Mouse (Mus musculus): ENCODE measurements at regions not wholly inside any gene's neighbourhood (a gene's known extent, or its start where the extent isn't known, plus 50 kb on each side); places are given as distances from the start of the nearest gene placed in this dataset.
A peak's percentile ranks its signal among the peaks of the same experiment; 100 is the strongest.

GRCm38 (mm10) chr6:66471786-66472185, 63.4 kb upstream of the Mad2l1 start:
- Histone ChIP-seq H3K27me3 (ENCODE audit: control insufficient read depth, insufficient read depth, low read length) (no peaks in the 10 kb centered on the region), H3K4me1 (ENCODE audit: control insufficient read depth, insufficient read depth, low read length) (no peaks in the 10 kb centered on the region), H3K36me3 (ENCODE audit: control insufficient read depth, insufficient read depth, low read length) (no peaks in the 10 kb centered on the region), H3K4me3 (ENCODE audit: low read depth, low read length) (no peak overlapping the region), H3K27ac (ENCODE audit: low read length) (no peak overlapping the region), H3K9me3 (ENCODE audit: control insufficient read depth, low read depth, low read length) (no peaks in the 10 kb centered on the region), H3K4me2 (replicated peaks; ENCODE audit: low read depth, low read length) (no peak overlapping the region), H3K9ac (replicated peaks; ENCODE audit: low read depth, low read length) (no peak overlapping the region)
- WGBS = 75% methylated on average over 3 of the region's 3 CpGs
- no peak for ATAC-seq (ENCODE audit: insufficient number of reproducible peaks, insufficient read depth, low FRiP score, low read depth)

GRCm38 (mm10) chr6:66472697-66473096, 62.5 kb upstream of the Mad2l1 start:
- ATAC-seq (ENCODE audit: insufficient number of reproducible peaks, insufficient read depth, low FRiP score, low read depth) = no peak
- Histone ChIP-seq H3K9ac (replicated peaks; ENCODE audit: low read depth, low read length) (no peak overlapping the region), H3K27ac (ENCODE audit: low read length) (no peak overlapping the region), H3K4me1 (ENCODE audit: control insufficient read depth, insufficient read depth, low read length) (no peaks in the 10 kb centered on the region), H3K4me2 (replicated peaks; ENCODE audit: low read depth, low read length) (no peak overlapping the region), H3K9me3 (ENCODE audit: control insufficient read depth, low read depth, low read length) (no peaks in the 10 kb centered on the region), H3K4me3 (ENCODE audit: low read depth, low read length) (no peak overlapping the region), H3K27me3 (ENCODE audit: control insufficient read depth, insufficient read depth, low read length) (no peaks in the 10 kb centered on the region), H3K36me3 (ENCODE audit: control insufficient read depth, insufficient read depth, low read length) (no peaks in the 10 kb centered on the region)
- WGBS = 72% methylated on average over 4 of the region's 4 CpGs

- Histone ChIP-seq H3K9ac (replicated peaks; ENCODE audit: low read depth, low read length) (no peak overlapping the region), H3K36me3 (ENCODE audit: control insufficient read depth, insufficient read depth, low read length) (no peaks in the 10 kb centered on the region), H3K4me3 (ENCODE audit: low read depth, low read length) (no peak overlapping the region), H3K27ac (ENCODE audit: low read length) (no peak overlapping the region), H3K4me2 (replicated peaks; ENCODE audit: low read depth, low read length) (no peak overlapping the region), H3K9me3 (ENCODE audit: control insufficient read depth, low read depth, low read length) (no peaks in the 10 kb centered on the region), H3K4me1 (ENCODE audit: control insufficient read depth, insufficient read depth, low read length) (0 out of 2 replicates have a peak, but pooled peaks cover 2% of the 10 kb centered on the region), H3K27me3 (ENCODE audit: control insufficient read depth, insufficient read depth, low read length) (no peaks in the 10 kb centered on the region)
- ATAC-seq (ENCODE audit: insufficient number of reproducible peaks, insufficient read depth, low FRiP score, low read depth) = peak; percentile 73; the same call in 1 of the 2 replicates
- WGBS = 29% methylated on average over 5 of the region's 5 CpGs
Measured at GRCm38 (mm10) chr6:66477575-66477974, 57.6 kb upstream of the Mad2l1 start.

GRCm38 (mm10) chr6:66478326-66478964, 56.7 kb upstream of the Mad2l1 start:
- Histone ChIP-seq H3K27me3 (ENCODE audit: control insufficient read depth, insufficient read depth, low read length) (no peaks in the 10 kb centered on the region), H3K4me1 (ENCODE audit: control insufficient read depth, insufficient read depth, low read length) (0 out of 2 replicates have a peak, but pooled peaks cover 2% of the 10 kb centered on the region), H3K27ac (ENCODE audit: low read length) (peak overlapping the region; percentile 39; the same call in 1 of the 2 replicates), H3K4me2 (replicated peaks; ENCODE audit: low read depth, low read length) (no peak overlapping the region), H3K9me3 (ENCODE audit: control insufficient read depth, low read depth, low read length) (no peaks in the 10 kb centered on the region), H3K9ac (replicated peaks; ENCODE audit: low read depth, low read length) (no peak overlapping the region), H3K36me3 (ENCODE audit: control insufficient read depth, insufficient read depth, low read length) (no peaks in the 10 kb centered on the region), H3K4me3 (ENCODE audit: low read depth, low read length) (no peak overlapping the region)
- WGBS = 17% methylated on average over 4 of the region's 4 CpGs
- peak; percentile 88 for ATAC-seq (ENCODE audit: insufficient number of reproducible peaks, insufficient read depth, low FRiP score, low read depth)

DNA sequence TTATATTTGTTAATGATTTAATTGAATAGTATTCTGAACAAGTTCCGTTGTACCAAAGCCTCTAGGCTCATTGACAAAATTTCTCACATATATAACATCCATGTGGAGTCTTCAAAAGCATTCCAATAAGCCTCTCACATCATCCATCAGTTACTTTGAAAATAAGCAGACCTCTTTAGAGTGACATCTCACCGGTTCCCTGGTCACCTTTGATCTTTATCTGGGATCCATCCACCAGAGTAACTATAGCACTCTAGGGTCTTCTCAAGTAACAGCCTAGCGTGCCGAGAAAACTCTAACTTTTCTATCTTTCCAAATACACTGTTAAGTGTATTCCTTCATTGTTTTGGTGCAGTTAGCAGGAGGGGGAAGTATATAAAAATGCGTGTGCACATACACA, 55.6 kb upstream of the Mad2l1 start:
- Histone ChIP-seq H3K27ac (ENCODE audit: low read length) (no peak overlapping the region), H3K4me2 (replicated peaks; ENCODE audit: low read depth, low read length) (no peak overlapping the region), H3K27me3 (ENCODE audit: control insufficient read depth, insufficient read depth, low read length) (no peaks in the 10 kb centered on the region), H3K4me3 (ENCODE audit: low read depth, low read length) (no peak overlapping the region), H3K4me1 (ENCODE audit: control insufficient read depth, insufficient read depth, low read length) (0 out of 2 replicates have a peak, but pooled peaks cover 2% of the 10 kb centered on the region), H3K36me3 (ENCODE audit: control insufficient read depth, insufficient read depth, low read length) (no peaks in the 10 kb centered on the region), H3K9me3 (ENCODE audit: control insufficient read depth, low read depth, low read length) (no peaks in the 10 kb centered on the region), H3K9ac (replicated peaks; ENCODE audit: low read depth, low read length) (no peak overlapping the region)
- 40% methylated on average over 5 of the region's 5 CpGs for WGBS
- no peak for ATAC-seq (ENCODE audit: insufficient number of reproducible peaks, insufficient read depth, low FRiP score, low read depth)

GRCm38 (mm10) chr6:66480207-66480606, 55.0 kb upstream of the Mad2l1 start:
- 0 out of 2 replicates have a peak, but pooled peaks cover 2% of the 10 kb centered on the region for H3K4me1 ChIP-seq (ENCODE audit: control insufficient read depth, insufficient read depth, low read length)
- no peak overlapping the region for H3K4me2 ChIP-seq (replicated peaks; ENCODE audit: low read depth, low read length)
- ATAC-seq (ENCODE audit: insufficient number of reproducible peaks, insufficient read depth, low FRiP score, low read depth) = no peak
- H3K4me3 ChIP-seq (ENCODE audit: low read depth, low read length) = no peak overlapping the region
- H3K9me3 ChIP-seq (ENCODE audit: control insufficient read depth, low read depth, low read length) = no peaks in the 10 kb centered on the region
- H3K36me3 ChIP-seq (ENCODE audit: control insufficient read depth, insufficient read depth, low read length) = no peaks in the 10 kb centered on the region
- 69% methylated on average over 2 of the region's 2 CpGs for WGBS
- no peaks in the 10 kb centered on the region for H3K27me3 ChIP-seq (ENCODE audit: control insufficient read depth, insufficient read depth, low read length)
- no peak overlapping the region for H3K9ac ChIP-seq (replicated peaks; ENCODE audit: low read depth, low read length)
- no peak overlapping the region for H3K27ac ChIP-seq (ENCODE audit: low read length)

DNA sequence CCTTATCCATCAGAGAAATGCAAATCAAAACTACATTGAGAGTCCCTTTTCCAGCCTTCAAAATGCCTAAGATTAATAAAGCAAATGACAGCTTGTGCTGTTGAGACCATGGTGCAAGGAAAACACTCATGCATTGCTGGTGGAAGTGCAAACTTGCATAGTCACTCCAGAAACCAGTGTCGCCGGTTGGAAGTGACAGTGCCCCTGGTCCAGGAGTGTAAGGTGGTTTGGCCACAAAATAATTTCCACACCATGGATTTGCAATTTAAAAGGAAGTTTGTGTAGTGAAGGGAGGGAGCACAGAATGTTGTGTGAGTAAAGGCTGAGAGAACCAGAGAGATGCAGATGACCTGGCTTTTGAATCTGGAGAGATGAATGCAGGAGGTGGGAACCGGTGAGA, 52.4 kb upstream of the Mad2l1 start:
- Histone ChIP-seq H3K4me2 (replicated peaks; ENCODE audit: low read depth, low read length) (no peak overlapping the region), H3K4me3 (ENCODE audit: low read depth, low read length) (no peak overlapping the region), H3K9me3 (ENCODE audit: control insufficient read depth, low read depth, low read length) (no peaks in the 10 kb centered on the region), H3K4me1 (ENCODE audit: control insufficient read depth, insufficient read depth, low read length) (0 out of 2 replicates have a peak, but pooled peaks cover 2% of the 10 kb centered on the region), H3K27me3 (ENCODE audit: control insufficient read depth, insufficient read depth, low read length) (no peaks in the 10 kb centered on the region), H3K9ac (replicated peaks; ENCODE audit: low read depth, low read length) (no peak overlapping the region), H3K36me3 (ENCODE audit: control insufficient read depth, insufficient read depth, low read length) (no peaks in the 10 kb centered on the region), H3K27ac (ENCODE audit: low read length) (no peak overlapping the region)
- ATAC-seq (ENCODE audit: insufficient number of reproducible peaks, insufficient read depth, low FRiP score, low read depth) = no peak
- WGBS = 87% methylated on average over 3 of the region's 3 CpGs

Measured in stomach, embryonic 14.5 days (tissue).